Mouse (Mus musculus) stomach, embryonic 14.5 days (tissue): ENCODE results near the gene Psmc3. TPM values are rescaled to one million over a fixed set of nuclear protein-coding genes. Genes with fewer than 3 reads are reported as not detected.
"Not testable (repeated sequence)": the region's sequence is repeated elsewhere in the genome, so short reads cannot be mapped to it uniquely, and the experiment has no call there.

Experiments used
- ATAC-seq: fragments of 200-750 bp; cut with Nextera tagmentation; 2 replicates; pipeline ENCODE4 v1.8.0; 2017; ENCODE audit warnings: low read depth, moderate TSS enrichment; ENCODE audit not compliant: insufficient number of reproducible peaks, insufficient read depth, low FRiP score
- H3K27ac ChIP-seq: fragments of 300-500 bp; sonication (generic); 2 replicates; pipeline ENCODE4 v1.5.1; 2014; ENCODE audit warnings: mild to moderate bottlenecking, low read length, moderate library complexity, mixed read lengths
- H3K27me3 ChIP-seq: fragments of 300-500 bp; sonication (generic); 2 replicates; pipeline ENCODE4 v1.6.1; 2014; ENCODE audit warnings: low read length, control low read depth, mixed read lengths; ENCODE audit not compliant: control insufficient read depth, insufficient read depth
- H3K36me3 ChIP-seq: fragments of 300-500 bp; sonication (generic); 2 replicates; pipeline ENCODE4 v1.6.1; 2014; ENCODE audit warnings: mild to moderate bottlenecking, control low read depth, low read length, moderate library complexity, mixed read lengths; ENCODE audit not compliant: control insufficient read depth, insufficient read depth
- H3K4me1 ChIP-seq: fragments of 300-500 bp; sonication (generic); 2 replicates; pipeline ENCODE4 v1.6.1; 2014; ENCODE audit warnings: low read length, control low read depth, mixed read lengths; ENCODE audit not compliant: control insufficient read depth, insufficient read depth
- H3K4me2 ChIP-seq: fragments of 300-500 bp; sonication (generic); replicated peaks from 2 replicates; pipeline ENCODE4 v1.6.1; 2014; ENCODE audit warnings: low read depth, low read length, control low read depth
- H3K4me3 ChIP-seq: fragments of 300-500 bp; sonication (generic); 2 replicates; pipeline ENCODE4 v1.5.1; 2014; ENCODE audit warnings: low read depth, low read length, control low read depth
- H3K9ac ChIP-seq: fragments of 300-500 bp; sonication (generic); replicated peaks from 2 replicates; pipeline ENCODE4 v1.6.1; 2014; ENCODE audit warnings: low read depth, mild to moderate bottlenecking, control low read depth, low read length, moderate library complexity, mixed read lengths
- H3K9me3 ChIP-seq: fragments of 300-500 bp; sonication (generic); 2 replicates; pipeline ENCODE4 v1.6.1; 2016; ENCODE audit warnings: low read depth, low read length, control low read depth; ENCODE audit not compliant: control insufficient read depth
- WGBS: fragments of 180-500 bp; shearing (Covaris S2); extraction: QIAGEN DNeasy Blood & Tissue Kit; methylation state at CpG from one replicate; pipeline ENCODE4 v1.1.7; 2014; 5-methylcytosine and 5-hydroxymethylcytosine counted together
- polyA plus RNA-seq: library from polyadenylated mRNA; unstranded; fragments of >200 nt; fragmentation: Nextera tagmentation; extraction: Ambion mirVana; gene quantifications from 2 replicates; pipeline ENCODE4 v1.2.1, GENCODE M21; 2014

The Psmc3 gene
- polyA plus RNA-seq: 302 and 313 TPM in 2 replicates

GRCm38 (mm10) chr2:91053934-91054382 lies at the start of gene Psmc3:
TSS of gene Psmc3 (plus strand) at chr2:91054009.
- peak; percentile 97 for ATAC-seq
- H3K27me3 ChIP-seq: no peaks in the 10 kb centered on the region
- H3K4me1 ChIP-seq: peaks cover 6% of the 10 kb centered on the region; the same call in 1 of the 2 replicates
- no peaks in the 10 kb centered on the region for H3K9me3 ChIP-seq
- H3K36me3 ChIP-seq: peaks cover 38% of the 10 kb centered on the region
- peak within 1 kb of the TSS; percentile 90 for H3K4me2 ChIP-seq
- peak within 1 kb of the TSS; percentile 91 for H3K4me3 ChIP-seq
- peak within 1 kb of the TSS; percentile 66; the same call in 1 of the 2 replicates for H3K27ac ChIP-seq
- WGBS: under 1% methylated on average over 40 of the region's 40 CpGs
- peak within 1 kb of the TSS; percentile 75 for H3K9ac ChIP-seq

- Histone ChIP-seq H3K9me3 (no peaks in the 10 kb centered on the region), H3K27ac (no peak overlapping the region), H3K4me3 (no peak overlapping the region), H3K9ac (no peak overlapping the region), H3K4me2 (no peak overlapping the region), H3K36me3 (peaks cover 83% of the 10 kb centered on the region), H3K27me3 (no peaks in the 10 kb centered on the region), H3K4me1 (no peaks in the 10 kb centered on the region)
- WGBS: 99% methylated on average over 8 of the region's 8 CpGs
- no peak for ATAC-seq
Measured at GRCm38 (mm10) chr2:91008536-91008935, 45.3 kb upstream of the Psmc3 start.

- Histone ChIP-seq H3K9ac (no peak overlapping the region), H3K27ac (no peak overlapping the region), H3K36me3 (peaks cover 80% of the 10 kb centered on the region), H3K9me3 (no peaks in the 10 kb centered on the region), H3K4me3 (no peak overlapping the region), H3K27me3 (no peaks in the 10 kb centered on the region), H3K4me1 (no peaks in the 10 kb centered on the region), H3K4me2 (no peak overlapping the region)
- no peak for ATAC-seq
- 83% methylated on average over 2 of the region's 2 CpGs for WGBS
Measured at GRCm38 (mm10) chr2:91013881-91014280, 39.9 kb upstream of the Psmc3 start.

GRCm38 (mm10) chr2:91015386-91015785 lies 38.4 kb upstream of the Psmc3 start:
- Histone ChIP-seq H3K4me2 (no peak overlapping the region), H3K4me3 (no peak overlapping the region), H3K9ac (no peak overlapping the region), H3K4me1 (no peaks in the 10 kb centered on the region), H3K27me3 (no peaks in the 10 kb centered on the region), H3K9me3 (no peaks in the 10 kb centered on the region), H3K36me3 (peaks cover 71% of the 10 kb centered on the region), H3K27ac (no peak overlapping the region)
- WGBS: 91% methylated on average over 4 of the region's 4 CpGs
- no peak for ATAC-seq

GRCm38 (mm10) chr2:91018061-91018788 lies 35.6 kb upstream of the Psmc3 start:
- Histone ChIP-seq H3K27me3 (no peaks in the 10 kb centered on the region), H3K4me1 (no peaks in the 10 kb centered on the region), H3K36me3 (peaks cover 52% of the 10 kb centered on the region), H3K4me2 (no peak overlapping the region), H3K9ac (no peak overlapping the region), H3K9me3 (no peaks in the 10 kb centered on the region), H3K27ac (no peak overlapping the region), H3K4me3 (no peak overlapping the region)
- 82% methylated on average over 8 of the region's 8 CpGs for WGBS
- ATAC-seq: no peak

GRCm38 (mm10) chr2:91019911-91020310 lies 33.9 kb upstream of the Psmc3 start:
- H3K36me3 ChIP-seq: peaks cover 37% of the 10 kb centered on the region
- no peaks in the 10 kb centered on the region for H3K4me1 ChIP-seq
- H3K27ac ChIP-seq: no peak overlapping the region
- no peak for ATAC-seq
- H3K9ac ChIP-seq: no peak overlapping the region
- no peaks in the 10 kb centered on the region for H3K27me3 ChIP-seq
- H3K9me3 ChIP-seq: no peaks in the 10 kb centered on the region
- 90% methylated on average over 3 of the region's 3 CpGs for WGBS
- no peak overlapping the region for H3K4me2 ChIP-seq
- H3K4me3 ChIP-seq: no peak overlapping the region

GRCm38 (mm10) chr2:91022266-91022665 lies 31.5 kb upstream of the Psmc3 start:
- H3K27me3 ChIP-seq, H3K27ac ChIP-seq, ATAC-seq, H3K4me3 ChIP-seq, H3K4me1 ChIP-seq, H3K9ac ChIP-seq, H3K4me2 ChIP-seq, H3K9me3 ChIP-seq: not testable (repeated sequence)
- 97% methylated on average over 7 of the region's 7 CpGs for WGBS
- peaks cover 18% of the 10 kb centered on the region; the same call in 1 of the 2 replicates for H3K36me3 ChIP-seq

GRCm38 (mm10) chr2:91023131-91023530 lies 30.7 kb upstream of the Psmc3 start:
- no peaks in the 10 kb centered on the region for H3K4me1 ChIP-seq
- H3K9ac ChIP-seq: no peak overlapping the region
- H3K9me3 ChIP-seq: no peaks in the 10 kb centered on the region
- ATAC-seq: no peak
- no peak overlapping the region for H3K4me3 ChIP-seq
- H3K36me3 ChIP-seq: peaks cover 13% of the 10 kb centered on the region; the same call in 1 of the 2 replicates
- H3K4me2 ChIP-seq: no peak overlapping the region
- WGBS: 70% methylated on average over 2 of the region's 2 CpGs
- no peak overlapping the region for H3K27ac ChIP-seq
- no peaks in the 10 kb centered on the region for H3K27me3 ChIP-seq
